Mouse (Mus musculus) intestine, embryonic 14.5 days (tissue): ENCODE data around the gene Pdss1. TPM values are rescaled to one million over a fixed set of nuclear protein-coding genes. Genes with fewer than 3 reads are reported as not detected.
"Not testable (repeated sequence)": the region's sequence is repeated elsewhere in the genome, so short reads cannot be mapped to it uniquely, and the experiment has no call there.

ENCODE experiments used
- ATAC-seq: fragments of 200-750 bp; cut with Nextera tagmentation; replicated peaks from 2 replicates; pipeline ENCODE4 v1.8.0; 2017; ENCODE audit warnings: low read depth, moderate number of reproducible peaks, moderate TSS enrichment, moderate library complexity; ENCODE audit not compliant: low FRiP score, low TSS enrichment
- DNase-seq: peaks from one replicate; pipeline ENCODE4 v3.0.0-alpha.2; 2018; ENCODE audit warnings: low spot score
- H3K27ac ChIP-seq: fragments of 300-500 bp; sonication (generic); 2 replicates; pipeline ENCODE4 v1.5.1; 2014; ENCODE audit warnings: low read depth, mild to moderate bottlenecking, control low read depth
- H3K27me3 ChIP-seq: fragments of 300-500 bp; sonication (generic); replicated peaks from 2 replicates; pipeline ENCODE4 v1.6.1; 2014; ENCODE audit warnings: low read length, control low read depth; ENCODE audit not compliant: control insufficient read depth, insufficient read depth
- H3K36me3 ChIP-seq: fragments of 300-500 bp; sonication (generic); 2 replicates; pipeline ENCODE4 v1.6.1; 2014; ENCODE audit warnings: low read length, control low read depth; ENCODE audit not compliant: control insufficient read depth, insufficient read depth
- H3K4me1 ChIP-seq: fragments of 300-500 bp; sonication (generic); replicated peaks from 2 replicates; pipeline ENCODE4 v1.6.1; 2014; ENCODE audit warnings: low read length, control low read depth, mixed read lengths; ENCODE audit not compliant: control insufficient read depth, insufficient read depth
- H3K4me2 ChIP-seq: fragments of 300-500 bp; sonication (generic); 2 replicates; pipeline ENCODE4 v1.6.1; 2014; ENCODE audit warnings: low read length
- H3K4me3 ChIP-seq: fragments of 300-500 bp; sonication (generic); 2 replicates; pipeline ENCODE4 v1.5.1; 2014; ENCODE audit warnings: low read depth, low read length, control low read depth, mixed read lengths
- H3K9ac ChIP-seq: fragments of 300-500 bp; sonication (generic); 2 replicates; pipeline ENCODE4 v1.6.1; 2014; ENCODE audit warnings: mild to moderate bottlenecking, low read length
- H3K9me3 ChIP-seq: fragments of 300-500 bp; sonication (generic); 2 replicates; pipeline ENCODE4 v1.6.1; 2016; ENCODE audit warnings: low read length, control low read depth; ENCODE audit not compliant: control insufficient read depth
- WGBS: fragments of 180-500 bp; shearing (Covaris S2); extraction: QIAGEN DNeasy Blood & Tissue Kit; methylation state at CpG from one replicate; pipeline ENCODE4 v1.1.7; 2014; 5-methylcytosine and 5-hydroxymethylcytosine counted together
- polyA plus RNA-seq: library from polyadenylated mRNA; unstranded; fragments of >200 nt; fragmentation: Nextera tagmentation; extraction: Ambion mirVana; gene quantifications from 2 replicates; pipeline ENCODE4 v1.2.1, GENCODE M21; 2014

The Pdss1 gene
- polyA plus RNA-seq = 27.7 and 29.6 TPM in 2 replicates

- H3K27me3 ChIP-seq = no peaks in the 10 kb centered on the region
- H3K27ac ChIP-seq = peak within 1 kb of the TSS; percentile 70
- no peaks in the 10 kb centered on the region for H3K4me1 ChIP-seq
- peak within 1 kb of the TSS; percentile 94 for H3K4me3 ChIP-seq
- WGBS = under 1% methylated on average over 81 of the region's 81 CpGs
- ATAC-seq = peak; percentile 98
- peak; percentile 96 for DNase-seq
- peak within 1 kb of the TSS; percentile 75 for H3K4me2 ChIP-seq
- no peaks in the 10 kb centered on the region for H3K36me3 ChIP-seq
- no peaks in the 10 kb centered on the region for H3K9me3 ChIP-seq
- H3K9ac ChIP-seq = peak within 1 kb of the TSS; percentile 64
Observed at GRCm38 (mm10) chr2:22895282-22896273, at the start of gene Pdss1. Pdss1 (plus strand) TSS chr2:22895522.

GRCm38 (mm10) chr2:22851900-22852299, 43.4 kb upstream of the Pdss1 start:
- Histone ChIP-seq H3K9ac (no peak overlapping the region), H3K4me1 (no peaks in the 10 kb centered on the region), H3K9me3 (no peaks in the 10 kb centered on the region), H3K27me3 (no peaks in the 10 kb centered on the region), H3K4me2 (no peak overlapping the region), H3K27ac (no peak overlapping the region), H3K4me3 (no peak overlapping the region), H3K36me3 (no peaks in the 10 kb centered on the region)
- no peak for DNase-seq
- no peak for ATAC-seq
- WGBS = 74% methylated on average over 4 of the region's 4 CpGs

GRCm38 (mm10) chr2:22857501-22857900, 37.8 kb upstream of the Pdss1 start:
- H3K9me3 ChIP-seq = no peaks in the 10 kb centered on the region
- ATAC-seq (no peak), DNase-seq (no peak)
- H3K9ac ChIP-seq = no peak overlapping the region
- H3K4me3 ChIP-seq = no peak overlapping the region
- 77% methylated on average over 3 of the region's 3 CpGs for WGBS
- H3K27me3 ChIP-seq = no peaks in the 10 kb centered on the region
- H3K4me2 ChIP-seq = no peak overlapping the region
- H3K27ac ChIP-seq = no peak overlapping the region
- no peaks in the 10 kb centered on the region for H3K36me3 ChIP-seq
- H3K4me1 ChIP-seq = no peaks in the 10 kb centered on the region

- no peak overlapping the region for H3K4me2 ChIP-seq
- no peaks in the 10 kb centered on the region for H3K36me3 ChIP-seq
- ATAC-seq (no peak), DNase-seq (no peak)
- H3K27ac ChIP-seq = no peak overlapping the region
- no peaks in the 10 kb centered on the region for H3K27me3 ChIP-seq
- no peak overlapping the region for H3K4me3 ChIP-seq
- 77% methylated on average over 2 of the region's 2 CpGs for WGBS
- H3K9me3 ChIP-seq = no peaks in the 10 kb centered on the region
- H3K4me1 ChIP-seq = no peaks in the 10 kb centered on the region
- H3K9ac ChIP-seq = no peak overlapping the region
Observed at GRCm38 (mm10) chr2:22862194-22862593, 33.1 kb upstream of the Pdss1 start.

- DNase-seq (peak; percentile 76), ATAC-seq (peak; percentile 78)
- not testable (repeated sequence) for H3K9me3 ChIP-seq, H3K36me3 ChIP-seq, H3K4me1 ChIP-seq, H3K27me3 ChIP-seq, H3K9ac ChIP-seq, H3K4me2 ChIP-seq, H3K27ac ChIP-seq, H3K4me3 ChIP-seq
- 2% methylated on average over 6 of the region's 6 CpGs for WGBS
Observed at GRCm38 (mm10) chr2:22864394-22865037, 30.8 kb upstream of the Pdss1 start.

- Histone ChIP-seq H3K4me1 (no peaks in the 10 kb centered on the region), H3K4me3 (no peak overlapping the region), H3K36me3 (no peaks in the 10 kb centered on the region), H3K4me2 (no peak overlapping the region), H3K27ac (no peak overlapping the region), H3K9me3 (no peaks in the 10 kb centered on the region), H3K27me3 (no peaks in the 10 kb centered on the region), H3K9ac (no peak overlapping the region)
- ATAC-seq = no peak
- no peak for DNase-seq
- WGBS = 86% methylated on average over 1 of the region's 1 CpGs
Observed at GRCm38 (mm10) chr2:22865818-22866217, 29.5 kb upstream of the Pdss1 start.

DNA sequence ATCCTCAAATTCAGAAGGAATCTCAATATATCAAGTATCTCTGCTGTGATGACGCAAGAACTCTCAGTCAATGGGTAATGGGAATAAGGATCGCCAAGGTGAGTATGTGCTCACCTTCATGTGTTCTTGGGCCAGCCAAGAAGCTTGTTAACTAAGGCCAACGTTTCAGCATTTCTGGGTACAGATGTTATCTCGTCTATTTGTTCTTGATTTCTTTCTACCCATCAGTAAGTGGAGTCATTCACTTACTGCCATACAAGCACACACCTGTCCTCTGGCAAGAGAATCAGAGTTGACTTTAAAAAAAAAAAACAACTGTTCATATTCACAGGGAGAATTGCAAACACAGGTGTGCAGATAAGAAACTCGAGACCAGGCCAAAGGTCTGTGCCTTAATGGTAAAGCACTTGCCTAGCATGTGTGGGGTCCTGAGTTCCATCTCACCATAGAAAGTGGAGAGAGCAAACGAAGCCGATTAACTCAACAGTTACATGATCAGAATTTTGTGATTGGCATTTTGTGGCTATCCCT, 28.4 kb upstream of the Pdss1 start:
- DNase-seq (no peak), ATAC-seq (no peak)
- Histone ChIP-seq H3K36me3 (no peaks in the 10 kb centered on the region), H3K9me3 (no peaks in the 10 kb centered on the region), H3K27me3 (no peaks in the 10 kb centered on the region), H3K4me2 (no peak overlapping the region), H3K4me3 (no peak overlapping the region), H3K27ac (no peak overlapping the region), H3K9ac (no peak overlapping the region), H3K4me1 (no peaks in the 10 kb centered on the region)
- 69% methylated on average over 7 of the region's 7 CpGs for WGBS

- 89% methylated on average over 1 of the region's 1 CpGs for WGBS
- no peak for ATAC-seq
Observed at GRCm38 (mm10) chr2:22873159-22873558, 22.2 kb upstream of the Pdss1 start.

More at GRCm38 (mm10) chr2:22873159-22873558, 22.2 kb upstream of the Pdss1 start:
- Histone ChIP-seq H3K4me3 (no peak overlapping the region), H3K27me3 (no peaks in the 10 kb centered on the region), H3K4me2 (no peak overlapping the region), H3K9me3 (no peaks in the 10 kb centered on the region), H3K36me3 (no peaks in the 10 kb centered on the region), H3K4me1 (no peaks in the 10 kb centered on the region), H3K27ac (no peak overlapping the region), H3K9ac (no peak overlapping the region)
- no peak for DNase-seq
